Mouse (Mus musculus): ENCODE measurements around the gene Cts7. TPM values are rescaled to one million over a fixed set of nuclear protein-coding genes. Genes with fewer than 3 reads are reported as not detected.

Gene Cts7
- not detected in 2 replicates for polyA plus RNA-seq (2012; rRNA removed; ENCODE audit: low replicate concordance)

DNA sequence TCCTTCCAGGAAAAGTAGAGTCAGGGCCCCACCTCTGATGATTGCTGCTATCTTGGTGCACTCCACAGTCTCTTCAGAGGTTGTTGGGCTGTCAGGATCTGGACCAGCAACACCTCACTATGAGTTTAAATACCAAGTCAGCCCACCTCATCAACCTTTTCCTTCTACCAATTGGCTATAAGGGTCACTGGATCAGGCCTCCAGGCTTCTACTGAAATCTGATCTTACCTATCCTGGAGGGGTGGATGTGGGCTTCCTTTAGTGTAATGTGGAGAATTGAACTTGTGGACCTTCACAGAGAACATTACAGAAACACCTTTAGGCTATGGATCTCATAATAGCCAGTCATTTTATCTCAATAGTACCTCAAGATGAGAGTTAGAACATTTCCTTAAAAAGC, at the start of gene Cts7:
Cts7 (minus strand) TSS at position 101 of the 400 bp plus-strand sequence.

Other genes starting within 250 kb of the Cts7 start
- not detected in 2 replicates for gene Ctsr, start 193.9 kb downstream of the Cts7 start, polyA plus RNA-seq (2012; rRNA removed; ENCODE audit: low replicate concordance)
- not detected in 2 replicates for gene Cts6, start 154.8 kb downstream of the Cts7 start, polyA plus RNA-seq (2012; rRNA removed; ENCODE audit: low replicate concordance)
- not detected in 2 replicates for gene Cts8, start 102.8 kb downstream of the Cts7 start, polyA plus RNA-seq (2012; rRNA removed; ENCODE audit: low replicate concordance)
- not detected in 2 replicates for gene Gm49398, start 69.4 kb downstream of the Cts7 start, polyA plus RNA-seq (2012; rRNA removed; ENCODE audit: low replicate concordance)
- not detected in 2 replicates for gene Ctsm, start 183.6 kb upstream of the Cts7 start, polyA plus RNA-seq (2012; rRNA removed; ENCODE audit: low replicate concordance)
- gene Gm49352, start 210.0 kb upstream of the Cts7 start, polyA plus RNA-seq (2012; rRNA removed; ENCODE audit: low replicate concordance), result not detected in 2 replicates
- gene Cts3, start 211.9 kb upstream of the Cts7 start, polyA plus RNA-seq (2012; rRNA removed; ENCODE audit: low replicate concordance), result not detected in 2 replicates

All from duodenum, adult 2 months (tissue).